Mouse (Mus musculus) heart, embryonic 10.5 days (tissue): ENCODE data around the gene Grap2. TPM values are rescaled to one million over a fixed set of nuclear protein-coding genes. Genes with fewer than 3 reads are reported as not detected.
A peak's percentile ranks its signal among the peaks of the same experiment; 100 is the strongest.

Source experiments
- DNase-seq: peaks from one replicate; pipeline ENCODE4 v3.0.0-alpha.2; 2017; ENCODE audit warnings: low spot score
- H3K27ac ChIP-seq: fragments of 300-500 bp; sonication (generic); 2 replicates; pipeline ENCODE4 v1.5.1; 2016; ENCODE audit warnings: mild to moderate bottlenecking
- H3K27me3 ChIP-seq: fragments of 300-500 bp; sonication (generic); 2 replicates; pipeline ENCODE4 v1.6.1; 2016; ENCODE audit warnings: mild to moderate bottlenecking; ENCODE audit not compliant: poor library complexity, insufficient read depth, severe bottlenecking
- H3K36me3 ChIP-seq: fragments of 300-500 bp; sonication (generic); 2 replicates; pipeline ENCODE4 v1.6.1; 2016; ENCODE audit warnings: mild to moderate bottlenecking, moderate library complexity
- H3K4me1 ChIP-seq: fragments of 300-500 bp; sonication (generic); 2 replicates; pipeline ENCODE4 v1.6.1; 2016; ENCODE audit warnings: mild to moderate bottlenecking
- H3K4me3 ChIP-seq: fragments of 300-500 bp; sonication (generic); 2 replicates; pipeline ENCODE4 v1.5.1; 2016; ENCODE audit warnings: mild to moderate bottlenecking, moderate library complexity
- H3K9me3 ChIP-seq: fragments of 300-500 bp; sonication (generic); 2 replicates; pipeline ENCODE4 v1.6.1; 2016; ENCODE audit warnings: mild to moderate bottlenecking, moderate library complexity
- WGBS: fragments of 180-500 bp; shearing (Covaris S2); methylation state at CpG from one replicate; pipeline ENCODE4 v1.1.7; 2016; 5-methylcytosine and 5-hydroxymethylcytosine counted together
- microRNA-seq: library from miRNA; unstranded; fragments of <30 nt; microRNA quantifications from one replicate; pipeline ENCODE4, GENCODE M21; 2017
- polyA plus RNA-seq: library from polyadenylated mRNA; unstranded; fragments of >200 nt; fragmentation: Nextera tagmentation; extraction: Ambion mirVana; gene quantifications from 2 replicates; pipeline ENCODE4 v1.2.1, GENCODE M21; 2016

Gene Grap2
- polyA plus RNA-seq, 1 experiment from 2014 or later, result 5.0 TPM

GRCm38 (mm10) chr15:80685603-80685895 is 113.2 kb downstream of the Grap2 start:
- Histone ChIP-seq H3K27ac (no peak overlapping the region), H3K4me1 (peaks cover 43% of the 10 kb centered on the region), H3K9me3 (no peaks in the 10 kb centered on the region), H3K36me3 (no peaks in the 10 kb centered on the region), H3K4me3 (no peak overlapping the region), H3K27me3 (peaks cover 61% of the 10 kb centered on the region)
- DNase-seq, result no peak
- WGBS, result 29% methylated on average over 7 of the region's 7 CpGs

GRCm38 (mm10) chr15:80688536-80688935 is 116.1 kb downstream of the Grap2 start:
- Histone ChIP-seq H3K27ac (no peak overlapping the region), H3K36me3 (no peaks in the 10 kb centered on the region), H3K4me1 (peaks cover 31% of the 10 kb centered on the region), H3K9me3 (no peaks in the 10 kb centered on the region), H3K27me3 (peaks cover 78% of the 10 kb centered on the region), H3K4me3 (no peak overlapping the region)
- DNase-seq, result no peak
- WGBS, result 30% methylated on average over 7 of the region's 7 CpGs

- peaks cover 78% of the 10 kb centered on the region for H3K27me3 ChIP-seq
- no peak overlapping the region for H3K4me3 ChIP-seq
- no peaks in the 10 kb centered on the region for H3K9me3 ChIP-seq
- H3K36me3 ChIP-seq, result no peaks in the 10 kb centered on the region
- no peak for DNase-seq
- peaks cover 19% of the 10 kb centered on the region for H3K4me1 ChIP-seq
- WGBS, result 28% methylated on average over 3 of the region's 3 CpGs
- H3K27ac ChIP-seq, result peak overlapping the region; percentile 19; the same call in 1 of the 2 replicates
Measured at GRCm38 (mm10) chr15:80693492-80693891, 121.1 kb downstream of the Grap2 start.

- Histone ChIP-seq H3K4me1 (peaks cover 16% of the 10 kb centered on the region), H3K27ac (no peak overlapping the region), H3K9me3 (no peaks in the 10 kb centered on the region), H3K27me3 (peaks cover 77% of the 10 kb centered on the region), H3K36me3 (no peaks in the 10 kb centered on the region), H3K4me3 (peak overlapping the region; percentile 35)
- no peak for DNase-seq
- 13% methylated on average over 11 of the region's 11 CpGs for WGBS
Measured at GRCm38 (mm10) chr15:80694125-80694910, 121.9 kb downstream of the Grap2 start.

- DNase-seq, result no peak
- Histone ChIP-seq H3K36me3 (no peaks in the 10 kb centered on the region), H3K4me1 (peaks cover 16% of the 10 kb centered on the region), H3K27me3 (peaks cover 59% of the 10 kb centered on the region), H3K4me3 (no peak overlapping the region), H3K9me3 (no peaks in the 10 kb centered on the region), H3K27ac (no peak overlapping the region; the same call in 1 of the 2 replicates)
- WGBS, result 33% methylated on average over 5 of the region's 5 CpGs
Measured at GRCm38 (mm10) chr15:80697564-80697963, 125.2 kb downstream of the Grap2 start.

GRCm38 (mm10) chr15:80701481-80702257 is 129.3 kb downstream of the Grap2 start:
- Histone ChIP-seq H3K9me3 (no peaks in the 10 kb centered on the region), H3K36me3 (no peaks in the 10 kb centered on the region), H3K27me3 (peaks cover 30% of the 10 kb centered on the region; the same call in 1 of the 2 replicates), H3K4me3 (no peak overlapping the region), H3K4me1 (peaks cover 9% of the 10 kb centered on the region), H3K27ac (no peak overlapping the region)
- DNase-seq, result no peak
- 73% methylated on average over 8 of the region's 8 CpGs for WGBS

Small RNAs within 50 kb of the gene (microRNA-seq; reads per million reads assigned to microRNA genes)
- gene Mir6957, result not detected

Other genes with a start within 250 kb of the Grap2 start
- gene Enthd1, start 7.4 kb upstream of the Grap2 start, polyA plus RNA-seq, result not detected in 2 replicates
- 0.31 and 0.50 TPM in 2 replicates for gene Fam83f, start 99.3 kb downstream of the Grap2 start, polyA plus RNA-seq
- 28.5 and 40.2 TPM in 2 replicates for gene Tnrc6b, start 138.7 kb downstream of the Grap2 start, polyA plus RNA-seq